Mouse (Mus musculus) testis, postnatal 14 days (tissue): ENCODE results near the gene Bag1.

Experiments
- DNase-seq: peaks from one replicate; pipeline ENCODE4 v3.0.0; 2021; ENCODE audit warnings: low spot score

The Bag1 gene

GRCm38 (mm10) chr4:40948160-40948708 is at the start of gene Bag1, which contains the start of gene Chmp5:
Gene Bag1 (minus strand): TSS chr4:40948294.
Gene Chmp5 (plus strand): TSS chr4:40948407.
- peak; percentile 98 for DNase-seq

- no peak for DNase-seq
These were observed 48.2 kb upstream of the Bag1 start for GRCm38 (mm10) chr4:40996302-40996701.

GRCm38 (mm10) chr4:40989633-40990032 is 41.5 kb upstream of the Bag1 start:
- DNase-seq = no peak

- no peak for DNase-seq
These were observed 35.6 kb upstream of the Bag1 start for GRCm38 (mm10) chr4:40983686-40984085.

GRCm38 (mm10) chr4:40982486-40982885 is 34.4 kb upstream of the Bag1 start:
- no peak for DNase-seq

GRCm38 (mm10) chr4:40979430-40979829 is 31.3 kb upstream of the Bag1 start:
- no peak for DNase-seq

- no peak for DNase-seq
These were observed 28.6 kb upstream of the Bag1 start for GRCm38 (mm10) chr4:40976651-40977050.

GRCm38 (mm10) chr4:40975678-40976077 is 27.6 kb upstream of the Bag1 start:
- DNase-seq = no peak

- no peak for DNase-seq
These were observed 25.9 kb upstream of the Bag1 start for GRCm38 (mm10) chr4:40974011-40974410.

GRCm38 (mm10) chr4:40971744-40972143 is 23.6 kb upstream of the Bag1 start:
- peak; percentile 63 for DNase-seq

GRCm38 (mm10) chr4:40970842-40971701 is 23.0 kb upstream of the Bag1 start, which contains the start of gene Nfx1:
Gene Nfx1 (plus strand): TSS chr4:40970906.
- peak; percentile 96 for DNase-seq

- no peak for DNase-seq
These were observed 22.4 kb upstream of the Bag1 start for GRCm38 (mm10) chr4:40970592-40970841.

GRCm38 (mm10) chr4:40969781-40970591 is 21.9 kb upstream of the Bag1 start:
- peak; percentile 29 for DNase-seq

- no peak for DNase-seq
These were observed 21.1 kb upstream of the Bag1 start for GRCm38 (mm10) chr4:40969161-40969560.

- no peak for DNase-seq
These were observed 15.4 kb upstream of the Bag1 start for GRCm38 (mm10) chr4:40963536-40963935.

GRCm38 (mm10) chr4:40955942-40956341 is 7.8 kb upstream of the Bag1 start:
- no peak for DNase-seq

GRCm38 (mm10) chr4:40953521-40953920 is 5.4 kb upstream of the Bag1 start:
- DNase-seq = no peak

GRCm38 (mm10) chr4:40947565-40948159 is 432 bp downstream of the Bag1 start:
- no peak for DNase-seq

- DNase-seq = no peak
These were observed 1.5 kb downstream of the Bag1 start for GRCm38 (mm10) chr4:40946516-40947121.

- no peak for DNase-seq
These were observed 4.4 kb downstream of the Bag1 start for GRCm38 (mm10) chr4:40943651-40944050.

GRCm38 (mm10) chr4:40938793-40939192 is 9.3 kb downstream of the Bag1 start:
- no peak for DNase-seq
